Mouse (Mus musculus): ENCODE measurements around the gene Prpf39.

- TF ChIP-seq CTCF (IDR thresholded peaks at IDR 0.05; ENCODE audit: control insufficient read depth, insufficient read depth, insufficient read length) (no peak), USF1 (IDR thresholded peaks at IDR 0.05; ENCODE audit: low read depth) (no peak), CEBPB (IDR thresholded peaks at IDR 0.05; ENCODE audit: low read depth) (no peak), MYOG (IDR thresholded peaks at IDR 0.05; ENCODE audit: control insufficient read depth, extremely low read depth, insufficient read length) (no peak)
Observed at GRCm38 (mm10) chr12:65112811-65113210, 76.7 kb downstream of the Prpf39 start.

All from C2C12 (cell line).